Mouse (Mus musculus) common myeloid progenitor, adult 5-6 weeks (primary cell): Measurements from ENCODE around the gene Ralgps1. TPM values are rescaled to one million over a fixed set of nuclear protein-coding genes. Genes with fewer than 3 reads are reported as not detected.

ENCODE experiments used
- ATAC-seq: replicated peaks from 2 replicates; pipeline ENCODE4 v1.8.0; 2016; ENCODE audit warnings: low read depth, mild to moderate bottlenecking, moderate TSS enrichment, inconsistent platforms; ENCODE audit not compliant: poor library complexity, severe bottlenecking
- total RNA-seq: library from RNA; stranded (forward); fragments of 200-1000, 187-1606 nt; gene quantifications from 2 replicates; pipeline ENCODE4 v1.2.3, GENCODE M21; 2017

The Ralgps1 gene
- total RNA-seq, 1 experiment from 2014 or later = 2.3 TPM

- ATAC-seq = no peak
Observed at GRCm38 (mm10) chr2:33253572-33254190, 117.6 kb downstream of the Ralgps1 start.

GRCm38 (mm10) chr2:33252751-33253150 lies 118.5 kb downstream of the Ralgps1 start:
- no peak for ATAC-seq

GRCm38 (mm10) chr2:33249922-33250633 lies 121.2 kb downstream of the Ralgps1 start:
- ATAC-seq = no peak

- no peak for ATAC-seq
Observed at GRCm38 (mm10) chr2:33248549-33248948, 122.7 kb downstream of the Ralgps1 start.

DNA sequence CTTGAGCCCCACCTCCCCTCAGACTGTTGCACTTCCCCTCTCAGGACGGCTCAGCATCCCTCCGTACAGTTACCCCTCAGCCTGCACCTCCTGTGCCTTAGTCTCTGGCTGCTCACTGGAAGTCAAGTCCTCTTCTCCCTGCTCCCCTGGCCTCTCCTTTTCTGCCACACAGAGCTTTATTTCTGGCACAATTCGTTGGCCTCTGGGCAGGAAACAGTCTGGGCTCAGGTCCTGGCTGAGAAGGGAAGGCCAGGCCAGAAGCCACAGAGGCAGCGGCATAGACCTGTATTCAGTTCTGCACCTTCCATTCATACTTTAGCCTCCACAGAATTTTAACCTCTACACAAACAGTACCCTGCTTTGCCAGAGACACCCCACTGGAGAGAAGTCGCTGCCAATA lies 124.4 kb downstream of the Ralgps1 start:
- no peak for ATAC-seq

DNA sequence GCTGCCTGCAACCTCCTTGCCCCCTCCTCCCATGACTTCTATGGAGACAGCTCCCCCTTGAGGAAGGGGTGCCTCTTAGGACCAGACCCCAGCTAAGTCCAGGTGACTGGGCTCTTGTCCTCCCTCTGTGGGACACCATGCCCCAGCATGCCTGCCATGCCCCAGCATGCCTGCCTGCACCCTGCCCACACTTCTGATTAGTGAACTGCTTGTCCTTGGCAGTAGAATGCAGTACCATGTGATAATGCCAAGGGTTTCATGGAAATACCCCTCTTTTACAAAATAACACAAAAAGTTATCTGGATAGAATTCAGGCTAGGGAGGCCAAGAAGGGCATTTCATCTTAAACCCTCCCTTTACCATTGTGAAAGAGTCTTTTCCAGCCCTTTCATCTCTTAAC lies 125.9 kb downstream of the Ralgps1 start:
- ATAC-seq = no peak

DNA sequence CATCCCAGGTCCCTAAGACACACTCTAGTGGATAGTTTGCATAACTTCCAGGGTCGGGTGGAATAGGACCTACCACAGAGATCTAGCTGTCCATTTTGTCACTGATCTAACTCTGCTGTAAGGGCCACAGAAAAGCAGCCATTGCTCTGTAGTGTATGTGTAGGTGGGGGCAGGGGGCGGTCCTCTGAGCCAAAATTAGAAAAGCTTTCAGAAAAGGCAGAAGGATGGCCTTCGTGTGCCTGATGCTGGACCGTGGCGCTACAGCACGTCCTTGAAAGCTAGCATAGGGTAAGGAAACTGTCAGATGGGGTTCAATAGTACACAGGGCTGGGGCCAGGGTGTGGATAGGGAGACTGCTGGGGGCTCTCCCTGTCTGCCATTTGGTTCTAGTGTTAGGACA lies 126.4 kb downstream of the Ralgps1 start:
- ATAC-seq = no peak

DNA sequence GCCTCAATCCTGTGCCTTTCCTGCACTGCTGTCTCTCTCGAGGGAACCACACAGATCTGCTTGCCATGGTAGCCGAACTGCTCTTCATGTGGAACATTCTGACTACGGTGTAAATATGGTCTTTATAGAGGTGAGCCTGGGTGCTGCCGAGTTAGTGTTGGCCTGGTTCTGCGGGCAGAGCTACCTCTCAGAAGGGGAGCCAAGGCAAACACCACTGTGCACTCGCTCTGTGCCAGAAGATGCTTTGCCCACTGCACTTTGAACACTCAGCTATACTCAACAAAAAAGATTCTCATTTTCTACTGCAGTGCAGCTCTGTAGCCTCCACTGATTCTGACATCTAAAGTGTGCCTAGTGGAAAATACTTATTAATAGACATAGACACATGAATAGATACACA lies 133.7 kb downstream of the Ralgps1 start:
- no peak for ATAC-seq

DNA sequence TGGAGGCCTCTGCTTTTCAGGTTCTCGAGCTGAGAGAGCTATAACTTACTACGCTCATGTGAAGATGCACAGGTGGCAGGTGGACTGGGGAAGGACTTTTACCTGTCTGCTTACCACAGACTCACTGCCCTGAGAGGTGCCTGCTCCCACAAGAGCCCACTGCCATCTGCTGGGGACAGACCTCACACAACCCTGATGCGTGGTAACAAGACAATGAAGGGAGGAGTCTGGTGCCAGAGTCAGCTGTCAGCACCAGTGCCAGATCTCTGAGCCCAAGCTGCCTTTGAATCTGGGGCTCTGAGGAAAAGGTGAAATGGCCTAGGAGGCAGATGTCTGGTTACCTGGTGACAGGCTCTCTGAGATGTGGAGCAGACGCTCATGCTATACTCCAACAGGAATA lies 136.4 kb downstream of the Ralgps1 start:
- no peak for ATAC-seq

GRCm38 (mm10) chr2:33233856-33234255 lies 137.4 kb downstream of the Ralgps1 start:
- no peak for ATAC-seq

- no peak for ATAC-seq
Observed at GRCm38 (mm10) chr2:33232782-33233570, 138.3 kb downstream of the Ralgps1 start.

GRCm38 (mm10) chr2:33231788-33232187 lies 139.5 kb downstream of the Ralgps1 start:
- ATAC-seq = no peak

GRCm38 (mm10) chr2:33230701-33231100 lies 140.6 kb downstream of the Ralgps1 start:
- ATAC-seq = no peak

DNA sequence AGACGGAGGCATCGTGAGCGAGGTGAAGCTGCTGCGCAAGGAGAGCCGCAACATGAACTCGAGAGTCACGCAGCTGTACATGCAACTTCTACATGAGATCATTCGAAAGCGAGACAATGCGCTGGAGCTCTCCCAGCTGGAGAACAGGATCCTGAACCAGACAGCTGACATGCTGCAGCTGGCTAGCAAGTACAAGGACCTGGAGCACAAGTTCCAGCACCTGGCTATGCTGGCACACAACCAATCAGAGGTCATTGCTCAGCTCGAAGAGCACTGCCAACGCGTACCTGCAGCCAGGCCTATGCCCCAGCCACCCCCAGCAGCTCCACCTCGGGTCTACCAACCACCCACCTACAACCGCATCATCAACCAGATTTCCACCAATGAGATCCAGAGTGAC lies 142.7 kb downstream of the Ralgps1 start:
- ATAC-seq = no peak

GRCm38 (mm10) chr2:33228077-33228476 lies 143.2 kb downstream of the Ralgps1 start:
- ATAC-seq = no peak

GRCm38 (mm10) chr2:33225921-33226320 lies 145.4 kb downstream of the Ralgps1 start:
- no peak for ATAC-seq

DNA sequence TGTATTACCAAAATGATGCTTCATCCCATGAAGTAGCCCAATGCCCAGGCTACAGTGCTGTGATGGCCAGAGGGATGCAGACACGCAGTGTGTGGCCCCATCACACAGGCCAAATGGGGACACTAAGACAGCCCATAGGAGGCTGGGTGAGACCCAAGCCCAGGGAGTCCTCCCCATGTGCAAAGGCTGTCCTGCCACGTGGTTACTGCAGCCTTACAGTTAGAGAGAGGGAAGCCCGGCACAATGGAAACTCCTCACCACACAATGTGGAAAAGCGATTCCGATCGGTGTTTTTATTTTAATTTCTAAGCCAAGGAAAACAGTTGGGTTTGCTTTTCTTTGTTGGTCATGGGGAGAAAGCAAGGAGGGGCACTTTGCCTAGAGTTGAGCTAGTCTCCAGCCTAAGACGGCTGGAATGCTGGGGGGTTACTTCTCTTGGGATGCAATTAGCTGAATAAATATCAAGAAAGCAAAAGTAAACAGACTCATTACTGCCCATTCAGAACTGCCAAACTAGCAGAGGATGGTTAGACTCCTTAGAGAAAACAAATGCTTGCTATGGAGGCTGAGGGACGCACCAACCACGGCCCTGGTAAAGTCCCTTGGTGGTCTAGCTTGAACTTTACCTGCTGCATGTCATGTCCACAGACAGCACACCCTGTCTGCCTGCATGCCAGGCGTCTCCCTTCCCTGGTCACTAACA lies 147.5 kb downstream of the Ralgps1 start:
- ATAC-seq = no peak

DNA sequence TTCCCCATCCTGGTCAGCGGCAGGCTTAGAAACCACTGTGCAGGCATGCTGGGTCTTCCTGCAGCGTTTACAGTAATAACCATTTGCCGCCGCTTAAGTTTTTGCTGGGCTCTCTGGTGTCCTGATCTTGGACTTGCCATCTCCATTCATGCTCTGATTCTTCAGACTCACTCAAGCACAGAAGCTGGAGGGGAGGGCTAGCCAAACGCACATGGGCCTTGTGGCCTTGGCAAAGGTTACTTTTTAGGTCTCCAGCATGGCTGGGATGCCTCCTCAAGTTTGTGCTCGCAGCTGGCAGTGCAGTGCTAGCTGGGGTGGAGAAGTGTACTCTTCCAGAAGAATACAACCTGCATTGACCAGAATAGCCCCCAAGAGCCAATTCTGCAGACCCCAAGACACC lies 148.8 kb downstream of the Ralgps1 start:
- ATAC-seq = no peak

DNA sequence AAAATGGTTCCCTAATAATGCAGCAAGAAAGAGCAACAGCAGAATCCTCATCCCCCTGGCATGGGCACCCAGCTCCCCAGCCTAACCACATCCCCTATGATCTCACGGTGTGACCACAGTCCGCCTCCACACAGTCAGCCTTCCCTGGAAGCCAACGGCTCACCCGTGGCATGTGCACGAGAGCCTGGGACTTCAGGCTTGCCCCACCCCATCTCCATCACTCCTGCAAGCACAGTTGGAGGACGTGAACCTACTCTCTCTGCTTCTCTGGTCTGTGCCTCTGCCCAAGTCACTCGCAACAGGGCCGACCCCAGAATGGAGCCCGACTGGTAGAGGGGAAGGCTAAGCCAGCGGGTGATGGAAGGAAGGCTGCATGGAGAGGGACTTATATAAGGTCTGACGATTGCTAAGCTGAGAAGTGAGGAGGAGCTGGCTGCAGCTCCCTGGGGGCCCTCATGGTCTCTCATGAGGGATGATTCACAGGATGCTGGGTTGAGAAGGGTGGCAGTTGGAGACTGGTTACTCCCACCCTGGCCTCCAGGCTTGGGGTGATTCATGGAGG lies 149.9 kb downstream of the Ralgps1 start:
- peak; percentile 93 for ATAC-seq

DNA sequence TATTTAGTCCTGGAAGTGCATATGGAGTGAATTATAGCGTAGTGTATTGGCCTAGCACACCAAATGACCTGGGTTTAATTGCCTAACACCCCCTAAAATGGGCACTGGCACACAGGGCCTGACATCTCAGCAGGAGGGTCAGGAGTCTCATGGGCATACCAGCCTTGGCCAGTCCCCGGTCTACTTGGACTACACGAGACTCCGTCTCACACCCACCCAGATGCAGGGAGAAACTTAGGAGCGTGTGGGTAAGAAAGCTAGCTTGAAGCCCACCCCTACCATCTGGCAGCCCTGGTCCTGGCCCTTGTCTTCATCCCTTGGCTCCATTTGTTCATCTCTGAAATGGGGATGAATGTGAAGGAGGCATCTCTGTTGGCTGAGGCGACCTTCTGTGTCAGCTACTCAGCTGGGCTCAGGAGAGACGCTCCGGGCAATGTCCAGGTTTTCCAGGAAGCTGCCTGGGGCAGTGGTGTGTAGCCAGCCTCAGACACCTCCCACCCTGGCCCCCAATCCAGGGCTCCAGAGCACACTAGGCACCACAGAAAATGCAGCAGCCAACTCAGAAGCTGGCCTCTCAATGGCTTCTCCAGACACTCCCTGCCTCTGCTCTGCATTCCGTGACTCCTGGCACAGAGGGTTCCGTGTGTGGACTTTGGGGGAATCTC lies 150.5 kb downstream of the Ralgps1 start:
- ATAC-seq = no peak
